Mouse (Mus musculus): ENCODE measurements around the gene Zfp683.

Gene Zfp683

GRCm38 (mm10) chr4:134053538-134053937, at the start of gene Zfp683:
Gene Zfp683 (plus strand): TSS chr4:134053838.
- DNase-seq (ENCODE audit: low spot score in 2 of 2), result no peak

- no peak for DNase-seq (ENCODE audit: low spot score in 2 of 2)
These were observed 47.9 kb upstream of the Zfp683 start for GRCm38 (mm10) chr4:134005581-134006358.

DNA sequence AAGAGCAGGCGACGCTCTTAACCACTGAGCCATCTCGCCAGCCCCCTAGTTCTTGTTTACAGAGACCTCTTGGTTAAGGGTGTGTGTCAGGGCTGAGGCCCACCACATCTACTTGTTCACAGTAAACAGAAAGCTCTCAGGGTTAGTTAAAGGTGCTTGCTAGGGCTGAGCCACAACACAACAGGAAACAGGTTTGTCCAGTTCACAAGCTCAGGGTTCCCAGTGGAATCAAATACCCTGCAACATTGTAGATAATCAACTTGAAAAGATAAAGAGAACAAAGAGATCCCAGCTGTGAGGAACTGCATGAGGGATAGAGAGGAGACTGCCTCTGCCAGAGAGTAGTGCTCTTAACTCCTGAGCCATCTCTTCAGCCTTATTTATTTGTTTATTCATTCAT, 46.8 kb upstream of the Zfp683 start:
- no peak for DNase-seq (ENCODE audit: low spot score in 2 of 2)

DNA sequence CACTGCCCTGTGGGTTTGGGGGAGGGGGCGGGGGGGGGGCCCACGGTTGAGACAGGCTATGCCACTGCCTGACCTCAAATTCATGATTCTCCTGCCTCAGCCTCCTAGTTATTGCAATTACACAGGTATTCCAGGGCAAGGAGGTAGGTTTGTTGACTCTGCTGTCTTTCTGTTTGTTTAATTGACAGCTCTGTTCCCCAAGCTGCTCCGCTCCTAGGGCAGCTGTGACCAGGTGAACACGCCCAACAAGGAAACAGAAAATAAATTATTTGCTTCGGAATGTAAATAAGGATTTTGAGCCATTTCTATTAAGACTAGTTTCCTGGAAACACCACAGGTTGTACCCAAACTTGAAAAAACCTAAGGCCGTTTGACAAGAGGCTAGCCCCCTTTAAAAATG, 43.9 kb upstream of the Zfp683 start:
- no peak for DNase-seq (ENCODE audit: low spot score in 2 of 2)

DNA sequence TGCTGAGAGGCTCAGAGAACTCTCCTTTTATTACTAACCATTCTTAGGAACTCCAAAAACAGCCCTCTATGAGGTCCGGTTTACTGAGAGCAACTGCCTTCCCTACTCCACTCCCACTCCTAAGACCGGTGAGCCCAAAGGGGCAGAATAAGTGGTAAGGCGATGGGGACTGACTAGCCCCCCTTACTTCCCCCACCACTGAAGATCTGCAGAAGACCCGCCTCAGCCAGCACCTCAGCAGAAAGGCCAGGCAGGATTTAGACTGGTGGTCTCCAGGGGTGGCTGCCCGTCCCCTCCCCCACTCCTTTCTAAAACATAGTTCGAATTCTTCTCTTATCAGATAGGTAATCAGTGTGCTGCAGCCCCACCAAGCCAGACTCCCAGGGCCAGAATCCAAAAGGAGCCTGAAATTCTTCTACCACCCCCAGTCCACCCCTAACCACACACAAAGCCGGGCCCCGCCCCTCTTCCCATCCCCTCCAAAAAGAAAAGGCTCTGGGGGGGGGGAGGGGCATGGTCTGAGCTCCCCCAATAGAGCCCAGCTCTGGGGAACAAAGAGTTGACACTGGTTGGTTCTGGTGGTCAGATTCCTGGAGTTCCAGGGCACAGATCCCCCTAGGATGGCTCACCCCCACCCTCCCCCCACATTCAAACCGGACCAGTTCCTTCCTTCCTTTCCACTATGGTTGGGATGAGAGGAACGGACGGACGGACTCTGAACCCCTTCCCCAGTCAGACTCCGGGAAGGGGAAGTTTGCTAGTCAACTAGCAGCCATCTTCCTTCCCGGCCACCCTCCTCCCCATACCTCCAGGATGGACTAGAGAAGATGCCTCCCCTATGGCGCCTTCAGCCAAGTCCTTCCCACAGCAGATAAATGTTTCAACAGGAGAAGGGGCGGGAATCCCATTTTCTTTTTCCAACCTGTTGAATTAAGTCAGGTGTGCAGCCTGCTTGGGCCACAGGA, 41.9 kb upstream of the Zfp683 start:
- no peak for DNase-seq (ENCODE audit: low spot score in 2 of 2)

- DNase-seq (ENCODE audit: low spot score in 2 of 2), result no peak
These were observed 40.6 kb upstream of the Zfp683 start for GRCm38 (mm10) chr4:134012858-134013528.

DNA sequence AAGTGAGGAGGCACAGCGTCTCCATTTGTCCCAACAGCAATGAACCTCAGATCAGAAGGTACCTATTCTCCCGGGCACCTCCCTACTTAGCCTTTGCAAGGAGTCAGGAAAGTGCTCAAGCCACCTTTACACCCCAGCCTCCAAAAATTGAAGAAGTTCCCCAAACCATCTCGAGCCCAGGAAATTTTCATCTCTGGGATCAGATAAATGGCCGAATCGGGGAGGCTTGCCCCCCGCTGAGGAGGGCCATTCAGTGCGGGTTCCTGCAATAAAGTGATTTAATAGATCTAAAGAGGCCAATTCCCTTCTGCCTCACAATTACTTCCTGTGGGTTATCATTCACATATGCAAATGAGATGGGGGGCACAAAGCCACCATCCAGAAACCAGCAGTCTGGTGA, 37.4 kb upstream of the Zfp683 start:
- no peak for DNase-seq (ENCODE audit: low spot score in 2 of 2)

DNA sequence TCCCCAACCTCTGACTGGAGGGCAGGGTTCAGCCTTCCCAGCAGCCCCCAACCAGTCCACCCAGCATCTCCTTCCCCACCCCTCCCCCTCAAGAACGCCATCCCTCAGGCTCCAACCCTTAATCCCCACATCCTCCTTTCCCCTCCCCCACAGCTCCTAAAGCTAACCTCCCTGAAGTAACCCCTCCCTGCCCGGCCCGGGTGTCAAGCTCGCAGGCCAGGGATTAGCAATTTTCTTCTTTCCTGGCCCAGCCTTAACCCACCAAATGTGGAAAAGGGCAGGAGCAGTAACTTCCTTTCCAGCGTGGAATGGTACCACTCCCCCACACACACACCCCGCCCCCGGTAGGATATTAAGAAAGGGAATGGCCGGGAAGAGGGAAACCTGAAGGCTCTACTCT, 36.9 kb upstream of the Zfp683 start:
- DNase-seq (ENCODE audit: low spot score in 2 of 2), result no peak

DNA sequence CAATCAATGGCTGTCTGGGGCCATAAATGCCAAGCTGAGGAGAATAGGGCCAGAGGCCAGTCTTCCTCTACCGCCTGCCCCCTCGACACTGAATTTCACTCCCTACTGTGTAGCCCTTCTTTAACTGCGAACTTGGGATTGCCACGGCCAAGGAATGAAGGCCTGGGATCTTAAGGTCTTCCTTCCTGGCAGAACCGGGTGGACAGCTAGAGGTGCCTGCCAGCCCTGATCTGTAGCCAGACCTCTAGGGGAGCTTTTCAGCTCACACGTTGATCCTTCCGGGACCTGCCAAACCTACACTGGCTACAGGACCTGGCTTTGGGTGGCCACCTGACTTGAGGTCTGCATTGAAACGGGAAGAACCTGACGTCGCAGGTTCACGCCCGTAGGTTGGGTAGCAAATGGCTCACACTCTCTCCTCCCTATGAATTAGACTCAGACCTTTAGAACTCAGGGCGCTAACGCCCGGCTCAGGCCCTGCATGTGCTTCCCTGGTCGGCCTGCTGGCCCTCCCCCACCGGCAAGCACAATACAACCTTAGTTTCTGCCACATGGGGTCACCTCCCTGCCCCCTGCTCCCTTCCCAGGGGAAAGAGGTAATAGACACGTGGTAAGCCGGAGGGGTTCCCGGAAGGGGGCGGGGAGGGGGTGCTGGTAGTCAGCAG, 36.3 kb upstream of the Zfp683 start:
- DNase-seq (ENCODE audit: low spot score in 2 of 2), result no peak

GRCm38 (mm10) chr4:134018038-134018778, 35.4 kb upstream of the Zfp683 start:
- no peak for DNase-seq (ENCODE audit: low spot score in 2 of 2)

GRCm38 (mm10) chr4:134018779-134019145, 34.9 kb upstream of the Zfp683 start, which contains the start of gene Lin28a:
Gene Lin28a (minus strand): TSS chr4:134018841.
- DNase-seq (ENCODE audit: low spot score in 2 of 2), result no peak

DNA sequence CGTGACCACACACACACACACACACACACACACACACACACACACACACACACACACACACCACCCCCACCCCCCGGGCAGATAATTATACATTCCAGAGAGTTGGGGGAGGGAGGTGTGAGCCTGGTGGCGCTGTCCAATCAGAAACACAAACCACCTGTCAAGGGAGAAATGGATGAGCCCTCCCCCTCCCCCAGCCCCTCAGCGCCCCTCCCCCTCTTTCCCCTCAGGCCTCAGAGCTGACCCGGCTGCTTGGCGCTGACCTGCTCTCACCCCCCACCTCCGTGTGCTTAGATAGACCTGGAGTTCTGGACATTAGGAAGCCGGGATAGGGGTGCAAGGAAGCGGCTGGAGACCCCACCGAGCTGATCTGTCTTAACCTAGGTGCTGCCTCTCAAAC, 34.4 kb upstream of the Zfp683 start:
- DNase-seq (ENCODE audit: low spot score in 2 of 2), result no peak

- no peak for DNase-seq (ENCODE audit: low spot score in 2 of 2)
These were observed 33.8 kb upstream of the Zfp683 start for GRCm38 (mm10) chr4:134019641-134020351.

GRCm38 (mm10) chr4:134020621-134021020, 33.0 kb upstream of the Zfp683 start:
- peak in 1 of 2 experiments; percentile 23 for DNase-seq (ENCODE audit: low spot score in 2 of 2)

- DNase-seq (ENCODE audit: low spot score in 2 of 2), result no peak
These were observed 27.8 kb upstream of the Zfp683 start for GRCm38 (mm10) chr4:134025802-134026201.

- DNase-seq (ENCODE audit: low spot score in 2 of 2), result peak; percentile 81 to 82
These were observed 17.7 kb upstream of the Zfp683 start for GRCm38 (mm10) chr4:134035953-134036352.

- no peak for DNase-seq (ENCODE audit: low spot score in 2 of 2)
These were observed 12.1 kb upstream of the Zfp683 start for GRCm38 (mm10) chr4:134041317-134042123.

GRCm38 (mm10) chr4:134043041-134043440, 10.6 kb upstream of the Zfp683 start:
- no peak for DNase-seq (ENCODE audit: low spot score in 2 of 2)

DNA sequence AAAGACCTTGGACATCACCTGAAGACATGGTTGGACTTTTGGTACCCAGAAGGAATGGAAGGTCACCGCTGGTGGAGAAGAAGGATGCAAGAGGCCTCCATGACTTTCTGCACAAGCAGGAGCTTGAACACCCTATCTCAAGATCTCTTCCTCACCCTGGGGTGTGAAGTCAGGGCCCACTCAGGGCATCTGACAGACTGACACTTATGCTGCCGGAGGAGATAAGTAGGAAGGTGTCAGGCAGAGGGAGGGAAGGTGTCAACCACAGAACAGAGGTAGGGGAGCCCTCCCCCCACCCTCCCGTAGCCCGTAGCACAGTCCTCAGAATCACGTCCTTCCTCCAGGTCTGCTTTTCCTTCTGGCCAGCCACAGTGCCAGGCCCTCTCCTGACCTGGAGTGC, 6.0 kb upstream of the Zfp683 start:
- no peak for DNase-seq (ENCODE audit: low spot score in 2 of 2)

Measured in frontal cortex, postnatal 36 days (tissue).